Mouse (Mus musculus): ENCODE results near the gene Col27a1. TPM values are rescaled to one million over a fixed set of nuclear protein-coding genes. Genes with fewer than 3 reads are reported as not detected.

Col27a1 gene
- total and polyA plus RNA-seq, 2 experiments, result 2.2 to 5.4 TPM

DNA sequence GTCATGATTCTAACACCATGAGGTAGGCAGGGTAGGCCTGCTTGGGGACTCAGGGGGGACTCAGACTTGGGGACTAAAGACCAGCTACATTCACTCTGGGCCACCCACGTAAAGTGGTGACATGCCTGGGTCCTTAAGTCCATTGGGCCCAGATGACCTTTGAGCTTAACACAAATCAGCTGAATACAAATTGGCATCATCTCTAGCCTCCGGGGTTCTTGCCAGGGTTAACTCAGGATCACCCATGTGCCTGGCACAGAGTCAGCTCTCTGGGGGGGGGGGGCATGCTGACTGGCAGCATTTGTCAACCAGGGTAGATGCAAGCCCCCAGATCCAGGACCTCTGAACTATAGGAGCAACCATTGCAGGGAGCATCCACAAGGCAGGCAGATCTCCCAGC is 42.6 kb downstream of the Col27a1 start:
- WGBS, result 20% methylated on average over 2 of the region's 2 CpGs
- Histone ChIP-seq H3K27me3 (ENCODE audit: control insufficient read depth, insufficient read depth, low read length) (no peaks in the 10 kb centered on the region), H3K27ac (replicated peaks; ENCODE audit: insufficient read depth, low read depth, low read length) (peak overlapping the region; percentile 88), H3K9ac (ENCODE audit: low read depth, low read length) (peak overlapping the region; percentile 12), H3K36me3 (ENCODE audit: control insufficient read depth, insufficient read depth, low read length) (no peaks in the 10 kb centered on the region), H3K4me1 (ENCODE audit: control insufficient read depth, insufficient read depth, low read length) (peaks cover 46% of the 10 kb centered on the region), H3K4me3 (ENCODE audit: insufficient read depth, low read depth, low read length) (no peak overlapping the region), H3K79me2 (ENCODE audit: control insufficient read depth, insufficient read depth, low read length) (no peaks in the 10 kb centered on the region)
- DNase-seq (ENCODE audit: extremely low read depth, low read depth, low spot score), result peak; percentile 94
- TF ChIP-seq POLR2A (IDR thresholded peaks at IDR 0.05; ENCODE audit: extremely low read depth, insufficient read depth, low read length), result no peak

DNA sequence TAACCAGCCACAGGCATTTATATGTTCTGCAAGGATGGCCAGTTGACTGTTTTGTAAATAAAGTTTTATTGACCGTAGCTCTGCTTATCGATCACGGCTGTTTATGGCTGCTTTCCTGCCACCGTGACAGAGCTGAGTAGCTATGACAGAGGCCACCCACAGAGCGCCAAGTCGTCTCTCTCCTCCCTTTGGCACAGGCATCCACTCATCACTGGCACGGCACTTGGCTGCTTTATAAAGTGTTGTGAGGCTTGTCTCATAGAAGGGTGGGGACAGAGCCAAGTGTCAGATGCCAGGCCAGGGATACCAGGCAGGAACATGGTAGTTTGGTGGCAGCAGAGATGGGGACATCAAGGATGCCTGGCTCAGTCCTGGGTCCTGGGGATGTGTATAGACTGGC is 43.5 kb downstream of the Col27a1 start:
- Histone ChIP-seq H3K36me3 (ENCODE audit: control insufficient read depth, insufficient read depth, low read length) (no peaks in the 10 kb centered on the region), H3K4me3 (ENCODE audit: insufficient read depth, low read depth, low read length) (no peak overlapping the region), H3K9ac (ENCODE audit: low read depth, low read length) (no peak overlapping the region), H3K4me1 (ENCODE audit: control insufficient read depth, insufficient read depth, low read length) (peaks cover 38% of the 10 kb centered on the region), H3K27ac (replicated peaks; ENCODE audit: insufficient read depth, low read depth, low read length) (peak overlapping the region; percentile 75), H3K27me3 (ENCODE audit: control insufficient read depth, insufficient read depth, low read length) (no peaks in the 10 kb centered on the region), H3K79me2 (ENCODE audit: control insufficient read depth, insufficient read depth, low read length) (no peaks in the 10 kb centered on the region)
- DNase-seq (ENCODE audit: extremely low read depth, low read depth, low spot score), result peak; percentile 99
- TF ChIP-seq CTCF (IDR thresholded peaks at IDR 0.05; ENCODE audit: low read depth, low read length) (no peak), POLR2A (IDR thresholded peaks at IDR 0.05; ENCODE audit: extremely low read depth, insufficient read depth, low read length) (no peak)
- WGBS, result 22% methylated on average over 7 of the region's 7 CpGs

DNA sequence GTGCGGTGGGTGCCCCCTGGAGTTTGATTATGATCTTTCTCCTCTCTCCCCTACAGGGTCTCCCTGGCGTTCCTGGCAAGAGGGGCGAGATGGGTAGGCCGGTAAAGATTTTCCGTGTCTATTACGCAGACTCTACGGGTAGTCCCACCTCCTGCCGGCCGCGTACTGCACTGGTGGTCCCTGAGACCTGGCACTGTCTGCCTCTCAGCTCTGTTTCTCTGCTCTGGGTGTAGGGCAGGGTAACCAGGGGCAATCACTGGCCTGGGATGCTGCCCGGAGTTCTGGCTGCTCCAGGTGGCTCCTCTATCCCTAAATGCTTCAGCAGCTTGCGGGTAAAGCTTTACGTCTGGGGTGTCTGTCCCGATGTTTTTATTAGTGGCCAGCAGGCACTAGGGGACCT is 44.3 kb downstream of the Col27a1 start:
- TF ChIP-seq CTCF (IDR thresholded peaks at IDR 0.05; ENCODE audit: low read depth, low read length), result no peak
- TF ChIP-seq POLR2A (IDR thresholded peaks at IDR 0.05; ENCODE audit: extremely low read depth, insufficient read depth, low read length), result no peak
- Histone ChIP-seq H3K27me3 (ENCODE audit: control insufficient read depth, insufficient read depth, low read length) (no peaks in the 10 kb centered on the region), H3K4me3 (ENCODE audit: insufficient read depth, low read depth, low read length) (no peak overlapping the region), H3K9ac (ENCODE audit: low read depth, low read length) (no peak overlapping the region), H3K79me2 (ENCODE audit: control insufficient read depth, insufficient read depth, low read length) (no peaks in the 10 kb centered on the region), H3K27ac (replicated peaks; ENCODE audit: insufficient read depth, low read depth, low read length) (no peak overlapping the region), H3K4me1 (ENCODE audit: control insufficient read depth, insufficient read depth, low read length) (peaks cover 33% of the 10 kb centered on the region), H3K36me3 (ENCODE audit: control insufficient read depth, insufficient read depth, low read length) (no peaks in the 10 kb centered on the region)
- WGBS, result 95% methylated on average over 14 of the region's 14 CpGs
- no peak for DNase-seq (ENCODE audit: extremely low read depth, low read depth, low spot score)

DNA sequence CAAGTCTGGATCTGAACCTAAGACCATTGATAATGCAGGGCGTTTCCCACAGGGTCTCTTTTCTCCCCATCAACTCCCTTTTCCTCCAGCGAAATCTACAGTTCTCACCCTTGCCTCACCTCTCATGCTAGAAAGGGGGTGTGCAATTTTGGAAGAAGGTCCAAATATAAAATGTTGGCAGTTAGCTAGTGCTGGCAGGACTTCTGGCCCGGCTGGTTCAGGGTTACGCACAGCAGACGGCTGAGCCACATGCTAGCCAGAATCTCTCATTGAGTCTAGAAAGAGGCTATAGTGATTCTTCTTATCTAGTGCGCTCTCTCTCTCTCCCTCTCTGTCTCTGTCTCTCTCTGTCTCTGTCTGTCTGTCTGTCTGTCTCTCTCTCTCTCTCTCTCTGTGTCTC is 45.3 kb downstream of the Col27a1 start:
- Histone ChIP-seq H3K36me3 (ENCODE audit: control insufficient read depth, insufficient read depth, low read length) (no peaks in the 10 kb centered on the region), H3K9ac (ENCODE audit: low read depth, low read length) (no peak overlapping the region), H3K79me2 (ENCODE audit: control insufficient read depth, insufficient read depth, low read length) (no peaks in the 10 kb centered on the region), H3K27me3 (ENCODE audit: control insufficient read depth, insufficient read depth, low read length) (no peaks in the 10 kb centered on the region), H3K4me1 (ENCODE audit: control insufficient read depth, insufficient read depth, low read length) (peaks cover 24% of the 10 kb centered on the region), H3K4me3 (ENCODE audit: insufficient read depth, low read depth, low read length) (no peak overlapping the region), H3K27ac (replicated peaks; ENCODE audit: insufficient read depth, low read depth, low read length) (no peak overlapping the region)
- peak; percentile 51 for DNase-seq (ENCODE audit: extremely low read depth, low read depth, low spot score)
- 45% methylated on average over 6 of the region's 6 CpGs for WGBS
- no peak for TF ChIP-seq CTCF (IDR thresholded peaks at IDR 0.05; ENCODE audit: low read depth, low read length)
- no peak for TF ChIP-seq POLR2A (IDR thresholded peaks at IDR 0.05; ENCODE audit: extremely low read depth, insufficient read depth, low read length)

DNA sequence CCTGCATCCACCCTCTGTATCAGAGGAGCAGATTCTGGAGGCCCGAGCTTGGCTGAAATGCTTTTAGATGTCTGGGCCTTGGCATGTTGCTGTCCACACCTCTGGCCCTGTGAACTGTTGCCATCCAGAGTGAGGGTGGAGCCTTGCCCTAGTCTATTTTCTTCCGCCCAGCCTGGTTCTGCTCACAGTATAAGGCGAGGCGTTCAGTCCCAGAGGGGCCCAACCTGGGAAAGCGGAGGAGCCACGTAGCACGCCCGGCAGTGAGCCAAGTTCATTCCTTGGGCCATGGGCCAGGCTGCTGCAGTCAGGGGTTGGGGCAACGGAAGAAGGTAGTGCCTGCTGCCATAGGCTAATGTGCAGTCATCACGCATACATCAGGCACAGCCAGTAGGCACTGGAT is 46.7 kb downstream of the Col27a1 start:
- H3K27me3 ChIP-seq (ENCODE audit: control insufficient read depth, insufficient read depth, low read length), result no peaks in the 10 kb centered on the region
- no peak for TF ChIP-seq CTCF (IDR thresholded peaks at IDR 0.05; ENCODE audit: low read depth, low read length)
- TF ChIP-seq POLR2A (IDR thresholded peaks at IDR 0.05; ENCODE audit: extremely low read depth, insufficient read depth, low read length), result no peak
- H3K4me3 ChIP-seq (ENCODE audit: insufficient read depth, low read depth, low read length), result no peak overlapping the region
- no peaks in the 10 kb centered on the region; the same call in 1 of the 2 replicates for H3K36me3 ChIP-seq (ENCODE audit: control insufficient read depth, insufficient read depth, low read length)
- no peak for DNase-seq (ENCODE audit: extremely low read depth, low read depth, low spot score)
- H3K4me1 ChIP-seq (ENCODE audit: control insufficient read depth, insufficient read depth, low read length), result peaks cover 14% of the 10 kb centered on the region
- 96% methylated on average over 10 of the region's 10 CpGs for WGBS
- H3K9ac ChIP-seq (ENCODE audit: low read depth, low read length), result no peak overlapping the region
- no peaks in the 10 kb centered on the region for H3K79me2 ChIP-seq (ENCODE audit: control insufficient read depth, insufficient read depth, low read length)
- H3K27ac ChIP-seq (replicated peaks; ENCODE audit: insufficient read depth, low read depth, low read length), result no peak overlapping the region

DNA sequence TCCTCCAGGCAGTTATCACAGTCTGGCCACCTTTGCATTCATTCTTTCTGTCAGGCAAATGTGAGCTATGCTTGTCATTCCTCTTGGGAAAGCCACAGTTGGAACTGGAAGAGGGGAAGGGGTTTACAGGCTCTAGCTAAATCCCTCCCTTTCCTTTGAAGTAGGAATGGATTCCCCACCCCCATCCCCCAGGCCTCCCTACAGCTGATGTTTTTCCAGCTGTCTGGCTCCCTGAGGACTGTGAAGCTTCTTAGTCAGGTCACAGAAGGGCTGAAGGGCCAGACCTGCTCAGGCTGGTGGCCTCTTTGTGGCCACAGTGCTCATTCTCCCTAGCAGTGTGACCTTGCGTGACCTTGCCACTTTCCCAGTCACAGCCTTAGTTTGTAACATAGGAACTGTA is 49.1 kb downstream of the Col27a1 start:
- Histone ChIP-seq H3K79me2 (ENCODE audit: control insufficient read depth, insufficient read depth, low read length) (no peaks in the 10 kb centered on the region), H3K4me3 (ENCODE audit: insufficient read depth, low read depth, low read length) (no peak overlapping the region), H3K9ac (ENCODE audit: low read depth, low read length) (no peak overlapping the region), H3K27me3 (ENCODE audit: control insufficient read depth, insufficient read depth, low read length) (no peaks in the 10 kb centered on the region), H3K4me1 (ENCODE audit: control insufficient read depth, insufficient read depth, low read length) (no peaks in the 10 kb centered on the region), H3K27ac (replicated peaks; ENCODE audit: insufficient read depth, low read depth, low read length) (no peak overlapping the region), H3K36me3 (ENCODE audit: control insufficient read depth, insufficient read depth, low read length) (no peaks in the 10 kb centered on the region; the same call in 1 of the 2 replicates)
- no peak for DNase-seq (ENCODE audit: extremely low read depth, low read depth, low spot score)
- TF ChIP-seq POLR2A (IDR thresholded peaks at IDR 0.05; ENCODE audit: extremely low read depth, insufficient read depth, low read length), result no peak
- no peak for TF ChIP-seq CTCF (IDR thresholded peaks at IDR 0.05; ENCODE audit: low read depth, low read length)
- 86% methylated on average over 1 of the region's 1 CpGs for WGBS

Measured in liver, adult 2 months (tissue).